Mouse (Mus musculus): ENCODE measurements at regions not wholly inside any gene's neighbourhood (a gene's known extent, or its start where the extent isn't known, plus 50 kb on each side); places are given as distances from the start of the nearest gene placed in this dataset.
"Not testable (repeated sequence)": the region's sequence is repeated elsewhere in the genome, so short reads cannot be mapped to it uniquely, and the experiment has no call there.

GRCm38 (mm10) chr12:15520783-15521407, 295.8 kb downstream of the Trib2 start:
- DNase-seq (ENCODE audit: extremely low spot score in 1 of 2, low spot score in 2 of 2), result no peak
- intact Hi-C loops (cut with DNase I), result no loop called here

GRCm38 (mm10) chr12:15511994-15512393, 304.7 kb downstream of the Trib2 start:
- DNase-seq (ENCODE audit: extremely low spot score in 1 of 2, low spot score in 2 of 2), result no peak
- intact Hi-C loops (cut with DNase I), result no loop called here

GRCm38 (mm10) chr12:15507576-15507975, 309.1 kb downstream of the Trib2 start:
- intact Hi-C loops (cut with DNase I), result no loop called here
- peak in 1 of 2 experiments; percentile 51 for DNase-seq (ENCODE audit: extremely low spot score in 1 of 2, low spot score in 2 of 2)

- intact Hi-C loops (cut with DNase I), result no loop called here
- no peak for DNase-seq (ENCODE audit: extremely low spot score in 1 of 2, low spot score in 2 of 2)
These were observed 323.1 kb downstream of the Trib2 start for GRCm38 (mm10) chr12:15493640-15494039.

- intact Hi-C loops (cut with DNase I), result no loop called here
- DNase-seq (ENCODE audit: extremely low spot score in 1 of 2, low spot score in 2 of 2), result no peak
These were observed 344.0 kb downstream of the Trib2 start for GRCm38 (mm10) chr12:15472741-15473140.

GRCm38 (mm10) chr12:15459429-15459828, 357.3 kb downstream of the Trib2 start:
- intact Hi-C loops (cut with DNase I), result no loop called here
- no peak for DNase-seq (ENCODE audit: extremely low spot score in 1 of 2, low spot score in 2 of 2)

- intact Hi-C loops (cut with DNase I); DNase-seq (ENCODE audit: extremely low spot score in 1 of 2, low spot score in 2 of 2): not testable (repeated sequence)
These were observed 360.4 kb downstream of the Trib2 start for GRCm38 (mm10) chr12:15456369-15456768.

GRCm38 (mm10) chr12:15455744-15456143, 361.0 kb downstream of the Trib2 start:
- DNase-seq (ENCODE audit: extremely low spot score in 1 of 2, low spot score in 2 of 2), result no peak
- intact Hi-C loops (cut with DNase I), result no loop called here

GRCm38 (mm10) chr12:15449484-15449883, 367.2 kb downstream of the Trib2 start:
- intact Hi-C loops (cut with DNase I), result no loop called here
- no peak for DNase-seq (ENCODE audit: extremely low spot score in 1 of 2, low spot score in 2 of 2)

- intact Hi-C loops (cut with DNase I), result no loop called here
- DNase-seq (ENCODE audit: extremely low spot score in 1 of 2, low spot score in 2 of 2), result peak in 1 of 2 experiments; percentile 49
These were observed 400.4 kb downstream of the Trib2 start for GRCm38 (mm10) chr12:15416180-15416766.

- no peak for DNase-seq (ENCODE audit: extremely low spot score in 1 of 2, low spot score in 2 of 2)
- intact Hi-C loops (cut with DNase I), result no loop called here
These were observed 406.3 kb downstream of the Trib2 start for GRCm38 (mm10) chr12:15410419-15410818.

GRCm38 (mm10) chr12:15407577-15407976, 409.1 kb downstream of the Trib2 start:
- DNase-seq (ENCODE audit: extremely low spot score in 1 of 2, low spot score in 2 of 2); intact Hi-C loops (cut with DNase I): not testable (repeated sequence)

- intact Hi-C loops (cut with DNase I), result no loop called here
- no peak for DNase-seq (ENCODE audit: extremely low spot score in 1 of 2, low spot score in 2 of 2)
These were observed 424.1 kb downstream of the Trib2 start for GRCm38 (mm10) chr12:15392641-15393040.

GRCm38 (mm10) chr12:15388574-15388973, 428.1 kb downstream of the Trib2 start:
- DNase-seq (ENCODE audit: extremely low spot score in 1 of 2, low spot score in 2 of 2), result no peak
- intact Hi-C loops (cut with DNase I), result no loop called here

GRCm38 (mm10) chr12:15357808-15358207, 458.9 kb downstream of the Trib2 start:
- no peak for DNase-seq (ENCODE audit: extremely low spot score in 1 of 2, low spot score in 2 of 2)
- intact Hi-C loops (cut with DNase I), result no loop called here

- intact Hi-C loops (cut with DNase I), result no loop called here
- no peak for DNase-seq (ENCODE audit: extremely low spot score in 1 of 2, low spot score in 2 of 2)
These were observed 495.8 kb downstream of the Trib2 start for GRCm38 (mm10) chr12:15320697-15321449.

- intact Hi-C loops (cut with DNase I), result no loop called here
- DNase-seq (ENCODE audit: extremely low spot score in 1 of 2, low spot score in 2 of 2), result no peak
These were observed 497.1 kb downstream of the Trib2 start for GRCm38 (mm10) chr12:15319647-15320046.

- intact Hi-C loops (cut with DNase I), result no loop called here
- DNase-seq (ENCODE audit: extremely low spot score in 1 of 2, low spot score in 2 of 2), result no peak
These were observed 521.8 kb downstream of the Trib2 start for GRCm38 (mm10) chr12:15294898-15295297.

- intact Hi-C loops (cut with DNase I), result no loop called here
- DNase-seq (ENCODE audit: extremely low spot score in 1 of 2, low spot score in 2 of 2), result no peak
These were observed 554.6 kb downstream of the Trib2 start for GRCm38 (mm10) chr12:15262165-15262564.

- intact Hi-C loops (cut with DNase I), result no loop called here
- no peak for DNase-seq (ENCODE audit: extremely low spot score in 1 of 2, low spot score in 2 of 2)
These were observed 555.1 kb downstream of the Trib2 start for GRCm38 (mm10) chr12:15261604-15262003.
